Mouse (Mus musculus) cortical plate, adult 2 months (tissue): ENCODE measurements around the gene A630076J17Rik.

Source experiments
- CTCF ChIP-seq: fragments of 200-500 bp; IDR thresholded peaks from 2 replicates; pipeline ENCODE4 v1.5.1; 2011; ENCODE audit warnings: mild to moderate bottlenecking, control low read depth, low read length; ENCODE audit not compliant: insufficient read depth; ENCODE audit errors: extremely low read depth
- POLR2A ChIP-seq: fragments of 200-500 bp; IDR thresholded peaks from 2 replicates; pipeline ENCODE4 v1.6.1; 2011; ENCODE audit warnings: mild to moderate bottlenecking, low read length, control low read depth; ENCODE audit not compliant: insufficient read depth; ENCODE audit errors: extremely low read depth

GRCm38 (mm10) chr3:107187022-107187421 lies 43.4 kb upstream of the A630076J17Rik start:
- TF ChIP-seq CTCF: no peak
- no peak for TF ChIP-seq POLR2A
